Mouse (Mus musculus) G1E (cell line): ENCODE results near the gene Nbr1. TPM values are rescaled to one million over a fixed set of nuclear protein-coding genes. Genes with fewer than 3 reads are reported as not detected.
"Not testable (repeated sequence)": the region's sequence is repeated elsewhere in the genome, so short reads cannot be mapped to it uniquely, and the experiment has no call there.

Experiments used
- ATAC-seq: 2 replicates; pipeline ENCODE4 v1.8.0; 2016; ENCODE audit warnings: mild to moderate bottlenecking; ENCODE audit not compliant: insufficient number of reproducible peaks, poor library complexity, low FRiP score, severe bottlenecking; ENCODE audit errors: extremely low read depth
- DNase-seq: peaks from one replicate; pipeline ENCODE4 v3.0.0; 2012; ENCODE audit warnings: low spot score
- H3K27me3 ChIP-seq: 2 replicates; pipeline ENCODE4 v1.6.1; 2012; ENCODE audit warnings: mild to moderate bottlenecking, low read length, inconsistent platforms; ENCODE audit not compliant: insufficient read depth
- H3K36me3 ChIP-seq: replicated peaks from 2 replicates; pipeline ENCODE3; 2012; ENCODE audit warnings: mild to moderate bottlenecking, inconsistent platforms
- H3K4me1 ChIP-seq: 2 replicates; pipeline ENCODE4 v1.6.1; 2012; ENCODE audit warnings: low read depth, low read length, inconsistent platforms, mixed read lengths; ENCODE audit not compliant: insufficient read depth
- H3K4me3 ChIP-seq: 2 replicates; pipeline ENCODE4 v1.5.1; 2012; ENCODE audit warnings: low read depth, mild to moderate bottlenecking, inconsistent platforms, low read length, moderate library complexity, mixed read lengths
- H3K9me3 ChIP-seq: replicated peaks from 2 replicates; pipeline ENCODE4 v1.6.1; 2012; ENCODE audit warnings: inconsistent platforms
- GATA2 ChIP-seq: IDR thresholded peaks from 2 replicates; pipeline ENCODE4 v1.6.1; 2012; ENCODE audit warnings: low read depth, low read length, inconsistent platforms, borderline replicate concordance
- POLR2AphosphoS5 ChIP-seq: IDR thresholded peaks from 2 replicates; pipeline ENCODE4 v1.6.1; 2012; ENCODE audit warnings: low read depth, low read length, inconsistent platforms; ENCODE audit not compliant: insufficient replicate concordance
- TAL1 ChIP-seq: conservative IDR thresholded peaks from 2 replicates; pipeline ENCODE4 v1.6.1; 2012; ENCODE audit warnings: low read depth, low read length, inconsistent platforms, mixed read lengths
- polyA plus RNA-seq: library from polyadenylated mRNA; stranded (reverse); fragments of >175 nt; gene quantifications from 2 replicates; pipeline ENCODE4 v1.2.3, GENCODE M21; 2012
- total RNA-seq, 2 experiments: library from RNA; stranded (forward) in 1 of 2; stranded (reverse) in 1 of 2; fragments of 200-1000 nt in 1 of 2; fragments of >200 nt in 1 of 2; fragmentation: Nextera tagmentation in 1 of 2; gene quantifications; 2 replicates each; pipeline ENCODE4 v1.2.3; 2014 to 2017

Gene Nbr1
- total and polyA plus RNA-seq, 3 experiments, result 45.6 to 109 (median 99.4) TPM

GRCm38 (mm10) chr11:101626995-101627856, 75.3 kb downstream of the Nbr1 start, which contains the start of gene Rdm1:
Rdm1 (plus strand) TSS chr11:101627195.
- TF ChIP-seq POLR2AphosphoS5, result peak; percentile 92; the same call in 1 of the 2 replicates
- TF ChIP-seq TAL1, result no peak
- Histone ChIP-seq H3K9me3 (peaks cover 14% of the 10 kb centered on the region), H3K27me3 (no peaks in the 10 kb centered on the region), H3K36me3 (peaks cover 3% of the 10 kb centered on the region), H3K4me3 (peak within 1 kb of the TSS; percentile 63), H3K4me1 (peaks cover 27% of the 10 kb centered on the region)
- DNase-seq (peak; percentile 47), ATAC-seq (peak; percentile 73)

- peak overlapping the region; percentile 63 for H3K4me3 ChIP-seq
- no peaks in the 10 kb centered on the region for H3K27me3 ChIP-seq
- TF ChIP-seq POLR2AphosphoS5 (peak; percentile 100), GATA2 (no peak)
- H3K9me3 ChIP-seq, result peaks cover 7% of the 10 kb centered on the region
- peaks cover 5% of the 10 kb centered on the region for H3K36me3 ChIP-seq
- DNase-seq, result peak; percentile 65
- peak; percentile 48; the same call in 1 of the 2 replicates for ATAC-seq
- H3K4me1 ChIP-seq, result peaks cover 30% of the 10 kb centered on the region
These were observed 76.1 kb downstream of the Nbr1 start for GRCm38 (mm10) chr11:101627857-101628559.

DNA sequence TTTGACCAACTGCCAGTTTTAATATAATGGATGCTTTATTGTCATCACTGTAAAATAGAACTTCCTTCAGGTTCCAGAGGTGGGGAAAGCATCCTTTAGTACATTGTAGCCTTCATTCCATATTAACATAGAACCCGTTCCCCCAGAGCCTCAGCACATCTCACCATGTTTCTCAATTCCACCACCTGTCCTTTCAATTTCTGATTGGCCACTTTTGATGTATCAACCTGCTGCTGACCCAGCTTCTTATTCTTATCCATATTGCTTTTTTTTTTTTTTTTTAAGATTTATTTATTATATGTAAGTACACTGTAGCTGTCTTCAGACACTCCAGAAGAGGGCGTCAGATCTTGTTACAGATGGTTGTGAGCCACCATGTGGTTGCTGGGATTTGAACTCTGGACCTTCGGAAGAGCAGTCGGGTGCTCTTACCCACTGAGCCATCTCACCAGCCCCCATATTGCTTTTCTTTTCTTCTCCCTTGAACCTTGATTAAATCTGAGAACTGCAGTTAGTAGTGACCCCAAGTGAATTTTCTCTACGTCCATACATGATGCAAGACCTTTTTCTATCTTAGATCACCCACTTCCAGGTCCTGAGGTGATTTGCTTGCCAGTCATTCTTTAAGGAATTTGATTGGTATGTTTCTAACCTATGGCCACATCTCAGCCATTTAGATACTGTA, 76.9 kb downstream of the Nbr1 start:
- H3K9me3 ChIP-seq, DNase-seq, H3K36me3 ChIP-seq, ATAC-seq, H3K27me3 ChIP-seq, H3K4me3 ChIP-seq: not testable (repeated sequence)
- peaks cover 30% of the 10 kb centered on the region for H3K4me1 ChIP-seq

Other genes starting within 250 kb of the Nbr1 start
- gene Becn1, start 249.9 kb upstream of the Nbr1 start, total RNA-seq (2014; fragmentation: Nextera tagmentation), result 42.5 and 46.3 TPM in 2 replicates
- gene Becn1, start 249.9 kb upstream of the Nbr1 start, total RNA-seq (2017), result 142 and 148 TPM in 2 replicates
- 97.7 and 109 TPM in 2 replicates for gene Becn1, start 249.9 kb upstream of the Nbr1 start, polyA plus RNA-seq
- gene Psme3, start 235.9 kb upstream of the Nbr1 start, total RNA-seq (2014; fragmentation: Nextera tagmentation), result 300 and 317 TPM in 2 replicates
- gene Psme3, start 235.9 kb upstream of the Nbr1 start, total RNA-seq (2017), result 98.7 and 113 TPM in 2 replicates
- 68.6 and 68.8 TPM in 2 replicates for gene Psme3, start 235.9 kb upstream of the Nbr1 start, polyA plus RNA-seq
- 18.1 and 19.5 TPM in 2 replicates for gene Aoc2, start 227.1 kb upstream of the Nbr1 start, total RNA-seq (2014; fragmentation: Nextera tagmentation)
- 4.5 and 4.6 TPM in 2 replicates for gene Aoc2, start 227.1 kb upstream of the Nbr1 start, total RNA-seq (2017)
- 10.0 and 10.1 TPM in 2 replicates for gene Aoc2, start 227.1 kb upstream of the Nbr1 start, polyA plus RNA-seq
- 2.5 TPM in 1 of 2 replicates, not detected in the other for gene Aoc3, start 221.5 kb upstream of the Nbr1 start, total RNA-seq (2014; fragmentation: Nextera tagmentation)
- gene Aoc3, start 221.5 kb upstream of the Nbr1 start, total RNA-seq (2017), result 0.16 TPM in 1 of 2 replicates, not detected in the other
- 0.07 and 0.10 TPM in 2 replicates for gene Aoc3, start 221.5 kb upstream of the Nbr1 start, polyA plus RNA-seq
- not detected in 2 replicates for gene G6pc, start 184.6 kb upstream of the Nbr1 start, total RNA-seq (2014; fragmentation: Nextera tagmentation)
- 0.05 TPM in 1 of 2 replicates, not detected in the other for gene G6pc, start 184.6 kb upstream of the Nbr1 start, total RNA-seq (2017)
- gene G6pc, start 184.6 kb upstream of the Nbr1 start, polyA plus RNA-seq, result not detected in 2 replicates
- 51.6 and 55.8 TPM in 2 replicates for gene Aarsd1, start 134.5 kb upstream of the Nbr1 start, total RNA-seq (2014; fragmentation: Nextera tagmentation)
- gene Aarsd1, start 134.5 kb upstream of the Nbr1 start, total RNA-seq (2017), result 47.0 and 50.9 TPM in 2 replicates
- 67.7 and 74.4 TPM in 2 replicates for gene Aarsd1, start 134.5 kb upstream of the Nbr1 start, polyA plus RNA-seq
- gene Gm27029, start 127.4 kb upstream of the Nbr1 start, total RNA-seq (2014; fragmentation: Nextera tagmentation), result 3.0 TPM in 1 of 2 replicates, not detected in the other
- 0.87 and 2.1 TPM in 2 replicates for gene Gm27029, start 127.4 kb upstream of the Nbr1 start, total RNA-seq (2017)
- gene Gm27029, start 127.4 kb upstream of the Nbr1 start, polyA plus RNA-seq, result 0.58 and 0.90 TPM in 2 replicates
- gene Rundc1, start 127.1 kb upstream of the Nbr1 start, total RNA-seq (2014; fragmentation: Nextera tagmentation), result 5.0 and 6.0 TPM in 2 replicates
- 6.7 and 7.6 TPM in 2 replicates for gene Rundc1, start 127.1 kb upstream of the Nbr1 start, total RNA-seq (2017)
- 6.7 and 7.2 TPM in 2 replicates for gene Rundc1, start 127.1 kb upstream of the Nbr1 start, polyA plus RNA-seq
- not detected in 2 replicates for gene Ptges3l, start 126.8 kb upstream of the Nbr1 start, total RNA-seq (2014; fragmentation: Nextera tagmentation)
- 0.12 and 0.33 TPM in 2 replicates for gene Ptges3l, start 126.8 kb upstream of the Nbr1 start, total RNA-seq (2017)
- gene Ptges3l, start 126.8 kb upstream of the Nbr1 start, polyA plus RNA-seq, result 0.17 and 0.22 TPM in 2 replicates
- gene Rpl27, start 109.9 kb upstream of the Nbr1 start, total RNA-seq (2014; fragmentation: Nextera tagmentation), result 787 and 879 TPM in 2 replicates
- 1,687 and 2,225 TPM in 2 replicates for gene Rpl27, start 109.9 kb upstream of the Nbr1 start, total RNA-seq (2017)
- 444 and 1,039 TPM in 2 replicates for gene Rpl27, start 109.9 kb upstream of the Nbr1 start, polyA plus RNA-seq
- gene Ifi35, start 103.7 kb upstream of the Nbr1 start, total RNA-seq (2014; fragmentation: Nextera tagmentation), result 26.3 and 34.3 TPM in 2 replicates
- 48.4 and 54.8 TPM in 2 replicates for gene Ifi35, start 103.7 kb upstream of the Nbr1 start, total RNA-seq (2017)
- gene Ifi35, start 103.7 kb upstream of the Nbr1 start, polyA plus RNA-seq, result 24.3 and 28.1 TPM in 2 replicates
- 26.5 and 32.0 TPM in 2 replicates for gene Rnd2, start 87.2 kb upstream of the Nbr1 start, total RNA-seq (2014; fragmentation: Nextera tagmentation)
- gene Rnd2, start 87.2 kb upstream of the Nbr1 start, total RNA-seq (2017), result 36.6 and 44.3 TPM in 2 replicates
- gene Rnd2, start 87.2 kb upstream of the Nbr1 start, polyA plus RNA-seq, result 35.3 and 46.4 TPM in 2 replicates
- gene Vat1, start 85.9 kb upstream of the Nbr1 start, total RNA-seq (2014; fragmentation: Nextera tagmentation), result 237 and 238 TPM in 2 replicates
- 98.5 and 103 TPM in 2 replicates for gene Vat1, start 85.9 kb upstream of the Nbr1 start, total RNA-seq (2017)
- 384 and 452 TPM in 2 replicates for gene Vat1, start 85.9 kb upstream of the Nbr1 start, polyA plus RNA-seq
- 69.3 and 175 TPM in 2 replicates for gene Brca1, start 194 bp upstream of the Nbr1 start, total RNA-seq (2014; fragmentation: Nextera tagmentation)
- gene Brca1, start 194 bp upstream of the Nbr1 start, total RNA-seq (2017), result 67.5 and 71.0 TPM in 2 replicates
- 16.7 and 35.0 TPM in 2 replicates for gene Brca1, start 194 bp upstream of the Nbr1 start, polyA plus RNA-seq
- 3.4 and 7.8 TPM in 2 replicates for gene Tmem106a, start 30.1 kb downstream of the Nbr1 start, total RNA-seq (2014; fragmentation: Nextera tagmentation)
- 1.6 and 2.9 TPM in 2 replicates for gene Tmem106a, start 30.1 kb downstream of the Nbr1 start, total RNA-seq (2017)
- gene Tmem106a, start 30.1 kb downstream of the Nbr1 start, polyA plus RNA-seq, result 1.00 and 1.0 TPM in 2 replicates
- gene Gm11634, start 47.1 kb downstream of the Nbr1 start, total RNA-seq (2014; fragmentation: Nextera tagmentation), result not detected in 2 replicates
- gene Gm11634, start 47.1 kb downstream of the Nbr1 start, total RNA-seq (2017), result not detected in 2 replicates
- gene Gm11634, start 47.1 kb downstream of the Nbr1 start, polyA plus RNA-seq, result not detected in 2 replicates
- gene Rdm1, start 75.0 kb downstream of the Nbr1 start, total RNA-seq (2014; fragmentation: Nextera tagmentation), result 15.4 and 23.8 TPM in 2 replicates
- gene Rdm1, start 75.0 kb downstream of the Nbr1 start, total RNA-seq (2017), result 10.8 and 13.8 TPM in 2 replicates
- 3.0 and 3.8 TPM in 2 replicates for gene Rdm1, start 75.0 kb downstream of the Nbr1 start, polyA plus RNA-seq
- 3.5 and 6.8 TPM in 2 replicates for gene Arl4d, start 113.4 kb downstream of the Nbr1 start, total RNA-seq (2014; fragmentation: Nextera tagmentation)
- 2.2 TPM in 2 replicates for gene Arl4d, start 113.4 kb downstream of the Nbr1 start, total RNA-seq (2017)
- 5.2 TPM in 2 replicates for gene Arl4d, start 113.4 kb downstream of the Nbr1 start, polyA plus RNA-seq
- 44.8 and 46.2 TPM in 2 replicates for gene Dhx8, start 180.8 kb downstream of the Nbr1 start, total RNA-seq (2014; fragmentation: Nextera tagmentation)
- 30.9 and 31.1 TPM in 2 replicates for gene Dhx8, start 180.8 kb downstream of the Nbr1 start, total RNA-seq (2017)
- 13.0 and 14.8 TPM in 2 replicates for gene Dhx8, start 180.8 kb downstream of the Nbr1 start, polyA plus RNA-seq
- gene Etv4, start 233.2 kb downstream of the Nbr1 start, total RNA-seq (2014; fragmentation: Nextera tagmentation), result not detected in 2 replicates
- 0.35 and 1.9 TPM in 2 replicates for gene Etv4, start 233.2 kb downstream of the Nbr1 start, total RNA-seq (2017)
- gene Etv4, start 233.2 kb downstream of the Nbr1 start, polyA plus RNA-seq, result 1.6 and 1.9 TPM in 2 replicates